Mouse (Mus musculus): ENCODE measurements around the gene Qdpr.

The Qdpr gene

DNA sequence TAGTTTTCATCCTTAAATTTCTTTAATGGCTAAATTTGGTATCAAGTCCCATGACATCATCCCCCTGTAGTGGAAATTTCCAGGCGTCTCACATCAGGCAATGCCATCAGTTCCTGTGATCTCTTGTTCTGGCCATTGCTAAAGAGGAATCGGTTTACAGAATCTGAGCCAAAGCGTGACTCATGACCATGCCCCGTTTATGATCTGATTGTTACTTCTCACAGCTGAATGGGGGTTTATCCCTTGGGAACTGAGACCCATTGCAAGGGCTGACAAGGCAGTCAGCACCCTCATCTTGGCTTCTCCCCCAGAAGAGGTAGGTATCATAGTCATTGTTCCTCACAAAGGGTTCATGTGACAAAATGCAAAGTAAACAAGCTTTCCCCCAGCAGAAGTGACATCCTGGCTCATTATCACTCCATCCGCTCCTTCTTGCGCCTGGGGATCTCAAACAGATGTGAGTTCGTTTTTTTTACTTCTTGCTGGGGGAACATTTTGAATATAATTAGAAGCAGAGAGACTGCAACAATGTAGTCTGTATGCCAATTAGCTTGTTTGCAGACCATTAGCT is 22.9 kb upstream of the Qdpr start:
- in situ Hi-C loops (cut with MboI, MseI): loop anchor here (5.0 to 10.0 kb wide), 4 partner anchors 64 to 874 kb away; partner anchors contain the start of gene Ncapg (in 2 of the 2)

DNA sequence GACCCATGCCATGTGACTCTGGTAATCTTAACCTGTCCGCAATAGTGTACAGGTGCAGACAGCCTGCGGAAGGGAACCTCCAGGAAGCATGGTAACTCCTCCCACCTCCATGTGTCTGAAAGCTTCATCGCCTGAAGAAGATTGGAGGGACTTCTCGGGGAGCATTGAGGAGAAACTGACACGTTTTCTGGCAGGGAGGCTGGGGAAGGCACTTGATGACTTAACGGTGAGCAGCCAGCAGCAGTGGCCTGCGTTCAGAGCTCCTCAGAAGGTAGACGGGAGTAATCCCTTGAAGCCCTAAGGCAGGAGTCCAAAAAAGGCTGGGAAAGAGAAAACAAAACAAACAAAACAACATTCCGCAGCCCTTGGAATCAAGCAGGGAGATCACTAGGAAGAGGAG is 4.4 kb upstream of the Qdpr start:
- in situ Hi-C loops (cut with MboI, MseI): no loop called here

DNA sequence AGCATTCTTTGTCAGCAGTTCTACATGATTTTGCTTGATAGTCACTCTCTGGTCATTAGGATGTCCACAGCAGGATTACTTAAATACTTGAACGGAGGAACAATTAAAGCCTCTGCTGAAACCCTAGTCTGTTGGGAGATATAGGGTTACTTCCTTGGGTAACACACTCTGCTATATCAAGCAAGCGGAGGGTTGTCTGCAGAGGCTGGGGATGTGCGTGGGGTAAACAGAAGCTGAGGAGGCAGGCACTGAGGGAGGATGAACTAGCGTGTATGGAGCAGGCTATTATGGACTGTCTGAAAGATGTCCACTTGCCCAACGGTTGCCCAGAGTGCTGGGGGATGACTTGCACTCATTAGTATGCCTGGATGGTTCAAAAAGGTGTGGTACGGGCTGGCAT is 3.4 kb upstream of the Qdpr start, which contains the start of gene Clrn2:
TSS of gene Clrn2 (plus strand) at position 301 of the 400 bp plus-strand sequence.
- in situ Hi-C loops (cut with MboI, MseI): no loop called here

DNA sequence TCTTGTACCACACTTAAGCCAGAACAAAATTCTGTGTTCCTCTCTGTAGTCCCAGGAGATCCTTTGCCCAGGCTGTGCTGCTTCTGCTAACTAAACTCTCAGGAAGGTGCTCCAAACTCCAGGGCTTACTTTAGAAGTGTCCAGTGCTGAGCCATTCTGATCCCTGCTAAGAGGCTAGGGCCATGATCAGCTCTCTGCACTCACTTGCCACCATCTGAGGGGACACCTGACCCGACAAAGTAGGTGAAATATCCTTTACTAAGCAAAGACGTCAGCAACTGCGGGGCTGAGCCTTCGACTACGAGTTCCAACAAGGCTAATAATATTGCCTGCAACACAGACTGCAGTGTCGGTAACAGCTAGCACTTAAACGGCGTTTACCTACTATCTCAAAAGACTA is 830 bp downstream of the Qdpr start:
- in situ Hi-C loops (cut with MboI, MseI): loop anchor here (5.0 kb wide), 1 partner anchor 43 kb away; the partner anchor contains the start of gene Lap3 (in 2 of the 2)

DNA sequence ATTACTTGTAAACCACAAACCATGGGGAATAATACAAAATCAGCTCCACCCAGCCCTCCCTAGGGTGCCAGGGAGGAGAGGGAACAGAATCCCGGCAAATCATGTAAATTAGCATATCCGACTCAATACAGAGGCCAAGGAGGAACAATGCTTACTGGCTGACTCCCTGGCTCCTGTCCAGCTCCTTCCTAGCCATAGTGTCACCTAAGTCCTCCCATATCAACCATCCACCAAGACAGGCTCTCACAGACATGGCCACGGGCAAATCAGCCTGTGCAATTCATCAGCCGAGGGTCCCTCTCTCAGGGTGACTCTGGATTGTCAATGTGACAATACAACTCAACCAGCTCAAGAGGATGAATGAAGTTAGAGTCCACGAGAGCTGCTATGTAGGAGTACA is 1.4 kb downstream of the Qdpr start:
- in situ Hi-C loops (cut with MboI, MseI): loop anchor here (5.0 kb wide), 1 partner anchor 44 kb away; the partner anchor contains the start of gene Lap3 (in 2 of the 2)

DNA sequence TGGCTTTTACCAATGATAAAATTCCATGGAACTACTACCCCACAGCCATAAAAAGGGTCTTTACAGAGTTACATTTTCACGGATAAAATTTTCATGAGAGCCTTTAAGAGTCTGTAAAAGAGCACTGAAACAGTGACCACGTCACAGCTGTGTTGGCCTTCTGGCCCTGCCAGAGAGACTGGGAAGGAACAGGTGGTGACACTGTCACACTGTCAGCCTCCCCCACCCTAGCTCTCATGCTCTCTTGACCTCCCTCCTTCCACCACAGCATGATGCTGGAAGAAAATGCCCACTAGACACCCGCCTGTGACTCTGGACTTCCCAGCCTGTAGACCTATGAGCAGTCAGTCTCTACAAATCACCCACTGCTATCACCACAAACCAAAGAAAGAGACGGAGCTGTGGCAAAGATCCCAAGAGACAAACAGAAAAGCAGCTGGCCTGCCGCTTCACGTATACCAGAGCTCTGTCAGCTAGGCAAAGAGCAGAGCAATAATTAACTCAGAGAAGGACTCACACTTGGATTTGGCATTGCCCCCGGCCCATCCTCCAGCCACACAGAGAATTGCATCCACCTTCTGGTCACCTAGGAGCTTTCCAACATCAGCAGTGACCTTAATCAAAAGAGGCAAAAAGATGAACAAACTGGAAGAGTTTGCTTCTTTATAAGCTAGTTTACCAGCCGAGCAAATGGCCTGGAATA is 5.8 kb downstream of the Qdpr start:
- in situ Hi-C loops (cut with MboI, MseI): no loop called here

DNA sequence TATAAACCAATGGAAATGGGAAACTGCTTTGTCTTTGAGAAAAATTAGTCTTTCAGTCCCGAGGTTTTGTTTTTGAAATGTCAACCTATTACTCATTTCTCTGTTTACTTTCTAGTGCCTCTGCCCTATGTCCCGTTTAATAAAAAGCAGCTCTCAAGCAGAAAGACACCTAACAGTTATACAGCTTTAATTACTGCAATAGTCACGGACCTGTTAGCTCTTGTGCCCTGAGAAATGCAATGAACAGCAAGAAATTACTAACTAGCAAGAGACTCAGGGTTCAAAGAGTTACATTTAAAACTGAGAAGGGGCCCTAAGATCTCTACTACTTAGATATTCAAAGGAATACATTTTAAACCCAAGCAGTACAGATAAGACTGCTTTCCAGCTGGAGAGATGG is 8.3 kb downstream of the Qdpr start:
- in situ Hi-C loops (cut with MboI, MseI): no loop called here

DNA sequence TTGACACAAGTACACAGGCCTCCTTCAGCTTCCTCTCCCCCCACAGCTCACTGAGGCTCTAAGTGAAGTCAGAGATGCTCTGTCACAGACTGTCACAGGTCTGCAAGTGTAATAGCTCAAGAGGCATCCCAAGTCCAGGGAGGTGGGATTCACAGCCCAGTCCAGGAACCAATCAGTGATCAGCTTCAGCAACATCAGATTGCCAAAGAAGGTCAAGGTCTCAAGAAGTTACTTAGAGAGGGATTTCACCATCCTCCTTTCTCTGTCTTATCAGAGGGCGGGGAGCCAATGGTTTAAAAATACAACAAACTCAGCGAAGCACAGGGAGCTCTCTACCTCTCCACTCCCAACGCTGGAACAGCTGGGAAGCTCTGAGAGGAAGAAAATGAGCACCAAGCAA is 8.9 kb downstream of the Qdpr start:
- in situ Hi-C loops (cut with MboI, MseI): no loop called here

DNA sequence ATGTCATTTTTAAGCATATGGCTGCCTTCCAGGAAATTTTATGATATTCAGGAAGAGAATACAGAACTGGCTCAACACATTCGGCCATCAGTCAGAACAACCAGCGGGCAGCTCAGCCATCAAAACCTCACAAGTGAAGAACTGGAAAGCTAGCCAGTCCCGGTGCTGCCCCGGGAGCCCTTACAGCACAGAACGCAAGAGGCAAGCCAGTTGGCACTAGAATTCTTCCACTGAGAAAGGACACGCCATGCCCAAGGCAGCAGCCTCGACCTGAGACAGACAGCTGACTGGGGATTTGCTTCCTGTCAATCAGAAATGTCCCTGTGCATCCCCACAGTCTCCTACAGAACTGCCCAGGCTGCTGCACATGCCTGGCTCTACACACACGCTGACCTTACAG is 11.7 kb downstream of the Qdpr start:
- in situ Hi-C loops (cut with MboI, MseI): no loop called here

DNA sequence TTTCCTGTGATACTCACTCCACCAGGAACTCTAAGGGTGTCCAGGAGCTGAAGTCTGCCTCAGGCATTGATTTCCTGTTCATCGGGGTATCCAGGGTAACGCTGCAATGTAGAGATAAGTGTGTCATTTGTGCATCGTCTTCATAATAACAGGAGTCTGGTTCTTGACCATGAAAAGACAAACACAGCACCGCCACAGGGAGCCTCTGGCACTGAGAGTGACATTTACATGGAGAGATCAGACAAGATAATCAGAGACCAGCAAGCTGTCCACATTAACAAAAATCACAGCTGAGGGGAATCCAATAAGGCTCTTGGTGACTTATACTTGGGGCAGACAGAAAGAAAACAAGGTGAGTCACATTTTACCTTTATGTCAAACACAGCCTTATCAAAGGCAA is 12.2 kb downstream of the Qdpr start:
- in situ Hi-C loops (cut with MboI, MseI): no loop called here

DNA sequence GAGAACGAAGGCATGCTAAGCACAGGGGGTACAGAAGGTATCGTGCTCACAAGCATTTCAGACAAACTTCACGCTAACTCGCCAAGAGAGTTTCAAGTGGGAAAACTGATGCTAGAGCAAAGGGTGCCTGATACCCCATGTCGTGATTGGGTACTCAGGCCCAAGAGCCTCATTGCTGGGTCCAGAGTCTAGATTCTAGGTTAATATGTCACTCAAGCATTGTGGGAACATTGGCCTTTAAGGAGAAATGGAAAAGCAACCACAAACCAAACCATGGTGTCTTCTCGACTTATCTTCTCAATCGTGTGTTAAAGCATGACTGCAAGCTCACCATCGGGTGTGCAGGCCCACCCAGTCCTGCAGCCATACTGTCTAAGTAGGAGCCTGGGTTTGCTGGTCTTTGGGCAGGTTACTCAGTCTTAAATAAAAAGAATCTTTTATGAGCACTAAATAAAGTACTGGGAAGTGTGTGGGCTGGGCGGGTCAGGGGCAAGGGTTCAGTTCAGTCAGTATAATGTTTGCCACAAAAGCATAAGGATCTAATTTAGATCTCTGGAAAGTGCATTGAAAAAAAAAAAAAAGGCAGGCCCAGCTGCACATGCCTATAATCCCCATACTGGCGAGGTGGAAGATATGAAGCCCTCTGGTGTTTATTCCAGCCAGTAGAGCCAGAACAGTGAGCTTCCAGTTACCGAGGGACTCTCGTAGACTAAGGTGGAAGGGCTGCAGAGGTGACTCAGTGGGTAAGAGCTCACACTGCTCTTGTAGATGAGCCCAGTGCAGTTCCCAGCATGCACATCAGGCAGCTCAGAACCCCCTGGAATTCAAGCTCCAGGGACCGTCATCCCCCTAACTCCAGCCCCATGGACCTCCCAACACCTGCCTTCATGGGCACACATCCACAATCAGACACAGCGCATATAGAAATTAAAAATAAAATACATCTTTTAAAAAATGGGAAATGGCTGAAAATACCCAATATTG is 13.8 kb downstream of the Qdpr start:
- in situ Hi-C loops (cut with MboI, MseI): no loop called here

DNA sequence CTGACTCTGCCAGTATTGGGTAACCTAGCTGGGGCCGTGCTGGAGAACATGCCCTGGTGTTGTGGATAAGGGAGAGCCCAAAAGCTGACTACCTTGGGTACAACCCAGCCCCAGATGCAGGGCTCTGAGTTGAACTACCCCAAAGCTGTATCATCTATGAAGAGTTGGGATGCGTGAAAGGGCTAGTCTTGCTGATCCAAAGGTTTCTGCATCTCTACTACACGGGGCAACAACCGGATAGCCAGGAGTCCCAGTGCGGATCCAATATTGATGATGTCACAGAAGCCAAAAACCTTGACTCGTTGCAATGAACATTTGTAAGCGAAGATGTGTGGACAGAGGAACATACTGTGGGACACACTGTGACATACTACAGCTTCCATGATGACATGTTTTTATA is 22.1 kb downstream of the Qdpr start:
- in situ Hi-C loops (cut with MboI, MseI): loop anchor here in 1 of 2 experiments (10.0 kb wide), 1 partner anchor 1143 kb away; no protein-coding TSS in a partner anchor

DNA sequence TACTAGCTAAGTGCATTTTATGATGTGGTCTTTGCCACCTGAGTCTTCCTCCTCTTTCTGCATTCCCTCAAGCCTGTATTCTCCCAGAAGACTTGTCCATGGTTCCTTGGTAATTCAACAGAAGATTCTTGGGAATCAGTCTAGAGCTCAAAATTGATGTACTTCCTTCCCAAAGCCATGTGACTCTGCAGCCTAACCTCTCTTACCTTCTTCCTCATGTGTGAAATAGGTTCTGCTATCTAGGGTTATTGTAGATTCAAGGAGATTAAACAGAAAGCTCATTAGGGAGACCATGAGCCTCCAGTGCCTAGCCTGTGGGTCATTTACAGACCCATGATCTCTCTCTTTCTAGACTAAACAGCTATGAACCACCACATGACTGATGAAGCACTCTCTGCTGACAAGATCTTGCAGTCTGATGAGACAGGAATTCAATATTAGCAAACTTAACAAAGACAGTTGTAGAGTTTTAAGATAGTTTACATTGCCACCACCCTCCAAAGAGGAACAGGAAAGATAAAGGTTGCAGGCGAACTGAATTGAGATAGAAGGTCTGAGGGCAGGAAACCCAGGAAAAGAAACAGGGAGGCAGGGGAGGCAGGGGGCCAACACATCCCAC is 23.5 kb downstream of the Qdpr start:
- in situ Hi-C loops (cut with MboI, MseI): loop anchor here in 1 of 2 experiments (10.0 kb wide), 1 partner anchor 1142 kb away; no protein-coding TSS in a partner anchor

DNA sequence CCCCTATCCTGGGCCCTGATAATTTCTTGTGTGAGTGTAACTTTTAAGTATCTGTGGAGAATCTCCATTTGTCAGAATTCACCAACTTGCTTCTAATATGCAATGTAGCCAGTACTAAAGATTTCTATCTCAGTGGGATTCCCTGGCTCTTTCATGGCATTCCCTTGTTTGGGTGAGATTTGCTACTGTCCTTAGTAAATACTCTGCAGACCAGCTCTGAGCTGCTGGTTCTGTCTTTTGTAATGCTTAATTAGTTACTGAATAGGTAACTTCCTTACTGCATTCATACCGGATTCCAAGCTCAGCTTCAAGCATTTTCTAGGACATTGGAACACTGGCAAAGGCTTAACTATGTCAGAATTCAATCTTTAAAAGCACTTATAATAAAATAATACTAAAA is 24.3 kb downstream of the Qdpr start:
- in situ Hi-C loops (cut with MboI, MseI): loop anchor here in 1 of 2 experiments (10.0 kb wide), 1 partner anchor 1141 kb away; no protein-coding TSS in a partner anchor

DNA sequence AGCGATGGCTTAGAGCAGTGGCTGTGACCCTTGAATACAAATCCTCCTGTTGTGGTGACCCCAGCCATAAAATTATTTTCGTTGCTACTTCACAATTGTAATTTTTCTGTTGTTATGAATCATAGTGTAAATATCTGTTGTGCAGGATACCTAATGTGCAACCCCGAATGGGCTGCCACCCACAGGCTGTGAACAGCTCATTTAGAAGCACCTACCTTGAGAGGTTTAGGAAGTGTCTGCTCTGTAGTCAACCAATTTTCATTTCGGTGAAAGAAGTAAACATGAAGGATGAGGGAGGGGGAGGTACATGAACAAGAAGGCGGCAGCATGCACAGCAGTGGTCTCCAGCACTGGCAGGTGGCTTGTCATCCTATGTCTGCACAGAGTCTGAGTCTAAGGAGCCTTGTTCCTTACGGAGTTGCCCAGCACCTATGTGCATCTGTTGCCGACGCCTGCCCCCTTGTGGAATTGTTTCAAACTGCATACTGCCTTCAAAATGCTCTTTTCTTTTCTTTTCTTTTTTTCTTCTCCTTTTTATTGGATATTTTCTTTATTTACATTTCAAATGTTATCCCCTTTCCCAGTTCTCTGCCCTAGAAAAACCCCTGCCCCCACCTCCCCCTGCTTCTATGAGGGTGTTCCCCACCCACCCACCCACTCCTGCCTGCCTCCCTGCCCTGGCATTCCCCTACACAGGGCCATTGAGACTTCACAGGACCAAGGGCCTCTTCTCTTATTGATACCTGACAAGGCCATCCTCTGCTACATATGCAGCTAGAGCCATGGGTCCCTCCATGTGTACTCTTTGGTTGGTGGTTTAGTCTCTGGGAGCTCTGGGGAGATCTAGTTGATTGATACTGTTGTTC is 25.8 kb downstream of the Qdpr start:
- in situ Hi-C loops (cut with MboI, MseI): loop anchor here in 1 of 2 experiments (10.0 kb wide), 1 partner anchor 1139 kb away; no protein-coding TSS in a partner anchor

DNA sequence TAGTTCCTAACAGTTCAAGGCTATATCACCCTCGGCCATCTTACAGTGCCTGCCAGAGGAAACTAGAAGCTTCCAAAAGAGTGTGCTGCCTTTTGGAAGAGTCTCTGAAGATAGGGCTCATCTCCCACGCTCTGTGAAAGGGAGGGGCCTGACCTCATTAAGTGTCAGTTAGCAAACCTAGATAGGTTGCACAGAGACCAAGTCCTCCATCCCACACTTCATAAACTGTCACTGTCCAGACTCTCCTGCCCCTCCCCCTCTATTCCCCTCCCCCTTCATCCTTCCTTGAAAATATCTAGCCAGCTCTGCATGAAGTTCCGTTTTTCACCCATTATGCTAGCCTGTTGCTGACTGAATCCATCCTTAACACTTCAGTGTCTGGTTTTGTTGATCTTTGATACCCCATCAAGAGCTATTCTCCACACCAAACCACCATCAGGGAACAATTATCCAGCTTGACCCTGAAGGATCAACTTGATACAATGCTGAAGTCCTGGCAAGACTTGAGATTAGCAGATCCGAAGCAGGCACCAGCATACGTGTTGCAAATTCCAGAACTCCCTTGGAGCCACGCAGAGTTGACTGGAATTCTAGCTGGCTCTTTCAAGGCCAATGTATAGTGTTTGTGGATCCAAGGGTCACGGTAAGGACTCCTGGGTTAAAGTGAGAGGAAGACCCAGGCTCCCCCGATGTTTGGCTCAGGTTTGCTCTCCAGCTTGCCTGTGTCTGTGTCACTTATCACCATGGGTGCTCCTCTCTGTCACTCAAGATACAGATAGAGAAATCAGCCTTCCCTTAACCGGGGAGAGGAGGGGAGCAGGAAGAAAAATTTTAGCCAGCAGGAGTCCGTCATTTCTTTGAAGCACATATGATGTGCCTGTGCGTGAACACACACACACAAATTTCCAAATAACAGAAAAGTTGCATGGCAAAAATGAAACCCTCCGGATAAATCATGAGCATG is 27.9 kb downstream of the Qdpr start:
- in situ Hi-C loops (cut with MboI, MseI): loop anchor here in 1 of 2 experiments (10.0 kb wide), 1 partner anchor 1137 kb away; no protein-coding TSS in a partner anchor

DNA sequence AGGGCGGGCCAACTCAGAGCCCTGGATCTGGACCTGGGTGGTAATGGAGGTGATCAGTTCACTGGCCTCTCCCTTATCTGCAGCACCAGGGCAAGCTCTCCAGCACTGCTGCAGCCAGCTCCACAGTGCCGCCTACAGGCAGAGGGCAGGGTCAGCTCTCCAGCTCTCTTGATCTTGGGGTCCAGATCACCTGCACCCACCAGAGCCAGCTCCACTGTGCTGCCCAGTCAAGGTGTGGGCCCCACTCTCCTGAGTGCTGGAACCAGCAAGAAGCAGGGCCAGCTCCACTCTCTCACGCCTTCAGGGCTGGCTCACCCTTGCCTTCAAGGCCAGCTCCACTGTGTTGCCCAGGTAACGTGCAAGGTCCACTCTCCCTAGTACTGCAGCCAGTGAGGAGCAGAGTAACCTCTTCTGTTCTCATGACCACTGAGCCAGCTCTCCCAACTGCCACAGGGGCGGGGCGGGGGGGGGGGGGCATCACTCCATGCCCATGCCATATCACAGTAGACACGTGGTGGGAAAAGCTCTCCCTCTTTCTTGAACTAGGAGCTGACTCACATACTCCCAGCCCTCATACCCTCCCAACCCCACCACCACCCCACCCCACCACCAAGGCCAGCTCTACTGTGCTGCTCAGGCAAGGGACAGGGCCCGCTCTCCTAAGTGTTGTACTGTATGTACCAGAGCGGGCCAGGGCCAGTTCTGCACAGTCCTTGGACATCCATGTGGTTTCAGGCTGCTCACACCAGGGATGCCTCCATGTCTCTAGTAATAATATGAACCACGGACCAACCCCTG is 30.0 kb downstream of the Qdpr start:
- in situ Hi-C loops (cut with MboI, MseI): loop anchor here in 1 of 2 experiments (10.0 kb wide), 1 partner anchor 1135 kb away; no protein-coding TSS in a partner anchor

DNA sequence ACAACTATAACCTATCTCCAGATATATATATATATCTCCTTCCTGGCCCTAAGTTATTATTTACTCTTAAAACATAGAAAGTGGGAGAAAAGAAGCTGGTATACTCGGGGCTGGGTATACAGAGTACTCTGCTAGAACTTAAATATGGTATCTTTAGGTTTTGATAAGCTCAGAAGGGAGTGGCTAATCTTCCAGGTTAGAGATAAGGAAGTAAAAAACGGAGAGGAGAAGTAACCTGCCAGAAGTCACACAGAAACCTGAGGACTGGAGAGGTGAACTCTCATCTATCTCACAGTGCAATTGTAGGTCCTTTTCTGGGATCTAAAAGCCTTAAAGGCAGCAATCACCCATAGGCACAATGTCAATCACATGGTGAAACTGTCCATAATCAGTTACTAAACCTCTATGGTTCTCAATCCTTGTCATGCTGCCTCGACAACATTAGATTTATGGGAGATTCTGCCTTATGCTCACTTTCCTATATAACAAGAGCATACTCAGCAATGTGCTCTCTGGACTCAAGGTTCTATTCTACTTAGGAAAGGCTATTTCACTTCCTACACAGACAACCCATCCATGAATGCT is 32.1 kb downstream of the Qdpr start:
- in situ Hi-C loops (cut with MboI, MseI): no loop called here

Data from T-helper 17 cell (primary cell).